Mouse (Mus musculus) activated CD4-positive, CD25-positive, alpha-beta regulatory T cell, adult 4 months (primary cell): ENCODE results near the gene Tbc1d10a. TPM values are rescaled to one million over a fixed set of nuclear protein-coding genes. Genes with fewer than 3 reads are reported as not detected.
"Not testable (repeated sequence)": the region's sequence is repeated elsewhere in the genome, so short reads cannot be mapped to it uniquely, and the experiment has no call there.

ENCODE experiments used
- ATAC-seq: one replicate; pipeline ENCODE4 v1.8.0; 2017
- polyA plus RNA-seq, 2 experiments: library from polyadenylated mRNA; unstranded; fragments of 100-300 nt; shearing (Covaris generic); gene quantifications; one replicate each; pipeline ENCODE4 v1.2.1; 2017

Tbc1d10a gene
- polyA plus RNA-seq, 2 experiments from 2014 or later = 23.8 to 25.6 TPM

DNA sequence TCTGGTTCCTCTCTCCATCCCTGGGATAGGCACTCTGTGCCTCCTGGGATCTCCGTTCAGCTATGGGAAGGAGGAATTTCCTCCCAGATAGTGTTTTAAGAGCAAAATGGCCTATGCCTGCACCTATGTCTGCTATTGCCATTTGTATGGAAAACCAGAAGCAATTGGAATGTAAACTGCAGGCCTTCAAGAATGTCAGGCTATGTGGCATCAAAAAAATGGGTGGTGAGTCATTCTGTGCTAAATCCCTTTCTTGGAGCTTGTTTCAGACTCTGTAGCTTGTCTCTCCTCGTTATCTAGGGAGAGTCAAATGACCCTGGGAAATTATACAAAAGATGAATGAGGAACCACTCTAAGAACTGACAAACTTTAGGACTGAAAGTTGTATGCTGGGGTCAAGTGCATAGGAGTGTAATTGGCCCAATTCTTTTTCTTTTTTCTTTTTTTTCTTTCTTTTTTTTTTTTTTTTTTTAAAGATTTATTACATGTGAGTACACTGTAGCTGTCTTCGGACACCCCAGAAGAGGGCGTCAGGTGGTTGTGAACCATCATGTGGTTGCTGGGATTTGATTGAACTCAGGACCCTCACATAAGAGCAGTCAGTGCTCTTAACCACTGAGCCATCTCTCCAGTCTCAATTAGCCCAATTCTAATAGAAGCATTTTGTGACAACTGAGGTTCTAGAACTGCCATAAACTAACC lies 2.2 kb upstream of the Tbc1d10a start:
- no peak for ATAC-seq

GRCm38 (mm10) chr11:4185480-4185879 lies 1.1 kb upstream of the Tbc1d10a start:
- ATAC-seq = not testable (repeated sequence)

DNA sequence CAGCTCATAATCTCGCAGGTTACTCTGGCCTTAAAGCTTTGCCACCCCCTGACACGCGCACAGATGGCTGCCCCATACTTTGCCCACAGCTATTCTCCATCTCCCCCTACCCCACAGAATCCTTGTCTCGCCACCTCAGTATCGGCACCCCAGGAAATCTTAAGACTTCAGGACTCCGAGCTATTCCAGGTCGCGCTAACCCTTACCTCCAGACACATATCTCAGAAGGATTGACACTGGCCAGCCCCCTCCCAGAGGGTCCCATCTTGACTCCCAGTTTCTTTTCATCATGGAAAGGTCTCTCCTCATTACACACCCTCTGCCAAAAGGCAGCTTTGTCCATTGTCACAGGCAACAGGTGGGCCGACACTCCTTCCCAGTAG lies 720 bp downstream of the Tbc1d10a start:
- ATAC-seq = no peak

DNA sequence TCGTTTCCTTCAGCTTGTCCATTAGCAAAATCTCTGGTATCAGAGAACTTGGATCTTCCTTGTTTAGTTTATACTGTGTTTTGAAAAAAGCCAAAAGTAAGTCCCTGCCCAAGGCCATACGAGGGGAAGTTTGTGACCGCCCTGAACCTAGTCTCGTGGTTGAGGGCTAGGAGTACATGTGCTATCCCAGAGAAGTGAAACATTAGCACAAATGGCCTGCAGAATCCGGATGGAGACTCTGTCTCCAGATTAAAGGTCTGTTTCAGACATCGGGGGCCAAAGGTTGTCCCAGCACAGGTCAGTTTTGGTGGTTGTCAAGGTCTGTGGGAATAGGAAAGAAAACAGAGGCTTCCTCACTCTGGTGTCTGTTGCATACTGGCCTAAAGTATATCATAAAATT lies 2.6 kb downstream of the Tbc1d10a start:
- ATAC-seq = no peak

- no peak for ATAC-seq
Measured at GRCm38 (mm10) chr11:4190677-4191076, 4.1 kb downstream of the Tbc1d10a start.

DNA sequence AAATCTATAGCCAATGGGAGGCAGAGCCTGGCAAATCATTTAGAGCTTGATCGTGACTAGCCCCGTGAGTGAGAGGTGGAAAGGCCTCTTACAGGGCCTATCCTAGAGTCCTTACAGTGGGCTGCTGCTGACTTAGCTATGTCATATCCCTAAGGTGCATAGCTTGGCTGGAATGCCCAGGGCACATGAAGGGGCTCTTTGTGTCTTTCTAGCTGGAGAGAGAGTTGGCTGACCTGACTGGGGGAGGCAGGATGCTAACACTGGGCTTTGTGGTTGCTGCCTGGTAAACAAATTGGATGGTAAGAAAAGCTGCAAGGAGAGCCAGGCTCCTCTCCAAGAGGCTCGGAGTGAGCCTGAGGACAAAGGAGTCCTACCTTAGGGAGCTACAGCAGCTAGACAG lies 6.2 kb downstream of the Tbc1d10a start:
- ATAC-seq = no peak

GRCm38 (mm10) chr11:4193420-4193819 lies 6.8 kb downstream of the Tbc1d10a start:
- ATAC-seq = no peak

DNA sequence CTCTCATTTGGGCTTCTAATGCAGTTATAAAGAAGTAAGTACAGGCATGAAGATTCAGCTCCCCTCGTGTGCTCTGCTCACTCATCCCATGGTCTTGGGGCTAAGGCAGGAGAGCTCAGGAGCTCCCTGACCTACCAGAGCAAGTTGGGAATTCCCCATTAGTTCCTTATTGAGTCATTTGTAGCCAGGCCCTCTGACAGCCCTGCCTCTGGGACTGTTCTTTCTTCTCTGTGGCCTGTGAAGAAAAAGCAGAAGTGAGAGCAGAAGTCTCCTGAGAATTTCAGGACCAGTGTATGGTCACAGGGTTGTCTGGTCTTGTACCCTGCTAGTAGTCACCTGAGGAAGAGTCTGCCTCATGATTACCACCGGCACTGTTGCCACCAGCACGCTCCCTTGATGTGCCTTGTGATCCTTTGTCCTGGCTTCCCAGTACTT lies 9.0 kb downstream of the Tbc1d10a start:
- ATAC-seq = peak; percentile 82

GRCm38 (mm10) chr11:4196636-4197035 lies 10.0 kb downstream of the Tbc1d10a start:
- no peak for ATAC-seq

DNA sequence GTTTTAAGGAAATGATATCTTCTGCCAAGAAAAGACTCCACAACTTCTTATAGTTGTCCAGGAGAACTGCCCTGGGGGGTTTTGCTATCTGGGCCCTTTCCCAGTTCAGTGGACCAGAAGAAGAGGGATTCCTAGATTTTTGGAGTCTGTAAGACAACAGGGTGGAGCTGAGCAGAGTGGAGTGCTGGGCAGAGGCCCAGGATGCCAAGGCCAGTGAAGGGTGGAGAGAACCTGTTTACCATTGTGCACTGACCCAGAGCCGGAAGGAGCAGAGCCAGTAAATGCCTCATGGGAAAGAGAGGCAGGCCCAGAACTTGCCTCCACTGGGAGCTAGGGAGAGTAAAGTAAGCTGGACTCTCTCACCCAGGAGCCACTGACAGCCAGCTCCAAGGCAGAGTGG lies 11.1 kb downstream of the Tbc1d10a start:
- no peak for ATAC-seq

DNA sequence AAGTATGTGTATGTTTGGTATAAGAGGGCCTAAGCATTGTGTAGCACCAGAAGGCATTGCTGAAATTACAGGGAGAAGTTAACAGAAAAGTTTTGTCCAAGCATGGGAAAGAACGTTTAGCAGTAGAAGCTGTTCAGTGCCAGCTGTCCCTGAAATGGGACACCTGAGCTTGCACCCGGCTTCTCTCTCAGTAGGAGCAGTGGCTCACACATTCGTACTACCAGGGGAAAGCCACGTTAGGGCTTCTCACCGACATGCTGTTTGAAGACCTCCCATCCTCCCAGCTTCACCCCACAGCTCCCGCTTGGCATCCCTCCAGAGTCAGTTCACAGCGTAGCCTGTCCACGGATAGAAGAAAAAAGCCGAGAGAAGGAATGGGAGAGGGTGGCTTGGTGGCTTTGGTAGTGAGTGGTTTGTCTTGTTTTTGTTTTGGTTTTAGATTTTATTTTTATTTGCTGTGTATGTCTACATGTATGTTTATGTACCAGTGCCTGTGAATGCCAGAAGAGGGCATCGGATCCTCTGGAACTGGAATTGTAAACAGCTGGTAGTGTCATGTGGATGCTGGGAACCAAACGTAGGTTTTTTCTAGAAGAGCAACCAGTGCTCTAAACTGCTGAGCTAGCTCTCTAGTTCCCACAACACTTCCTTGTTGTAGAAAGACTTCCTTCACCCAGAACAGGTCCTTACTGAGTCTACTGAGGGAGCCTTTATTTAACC lies 15.6 kb downstream of the Tbc1d10a start:
- ATAC-seq = no peak

DNA sequence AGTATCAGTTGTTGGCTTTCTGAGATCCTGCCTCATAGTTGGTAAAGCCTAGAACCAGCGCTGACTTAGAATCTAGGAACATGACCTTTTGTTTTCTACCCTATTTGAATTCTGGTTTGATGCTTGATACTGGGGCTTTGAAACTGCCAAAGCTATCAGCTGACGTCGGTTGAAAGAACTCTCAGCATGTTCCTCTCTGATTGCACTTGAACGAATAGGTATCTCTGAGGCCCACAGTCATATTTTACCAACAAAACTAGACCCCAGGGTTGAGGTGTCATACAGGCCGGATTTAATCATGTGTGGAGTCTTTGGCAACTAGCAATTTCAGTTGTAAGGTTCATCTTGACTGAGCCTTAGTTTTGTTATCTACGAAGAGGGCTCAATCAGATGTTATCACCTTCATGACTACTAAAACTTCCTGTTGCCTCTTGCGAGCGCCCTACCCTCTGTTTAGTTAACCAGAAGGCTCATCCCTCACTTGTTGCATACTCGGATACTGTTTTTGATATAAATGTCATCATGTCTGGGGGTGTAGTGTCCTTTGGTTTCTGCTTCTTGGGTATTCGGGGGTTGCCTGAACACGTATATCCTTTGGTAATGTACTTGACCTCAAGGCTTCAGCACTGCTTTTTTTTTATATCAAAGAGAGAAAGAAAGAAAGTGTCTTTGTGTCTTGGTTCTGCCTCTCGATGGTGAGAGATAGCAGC lies 16.6 kb downstream of the Tbc1d10a start:
- ATAC-seq = peak; percentile 60

- peak; percentile 47 for ATAC-seq
Measured at GRCm38 (mm10) chr11:4203705-4204074, 17.1 kb downstream of the Tbc1d10a start.

DNA sequence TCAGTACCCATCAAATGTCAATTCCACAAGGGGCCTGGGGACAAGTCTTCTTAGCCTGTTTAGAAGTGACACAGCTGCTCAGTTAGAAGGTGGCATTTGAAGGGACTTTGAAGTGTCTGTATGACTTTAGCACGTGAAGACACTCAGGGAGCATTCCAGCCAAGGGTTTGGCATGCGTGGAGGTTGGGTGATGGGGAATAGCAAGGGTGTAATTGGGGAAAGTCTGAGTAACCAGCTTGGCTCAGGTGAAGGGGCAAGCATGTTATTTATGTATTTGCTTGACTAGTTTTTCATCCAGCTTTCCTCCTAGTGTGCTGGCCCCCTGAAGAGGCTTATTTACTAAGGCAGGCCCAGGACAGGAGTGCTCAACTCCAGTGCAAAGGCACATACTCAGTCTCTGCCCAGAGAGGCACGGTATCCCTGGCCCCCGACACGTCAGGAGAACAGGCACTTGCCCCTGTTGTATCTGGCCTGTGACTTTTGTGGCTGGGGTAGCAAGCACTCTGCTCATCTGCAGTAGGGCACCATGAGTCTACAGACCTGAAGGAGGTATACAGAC lies 18.6 kb downstream of the Tbc1d10a start:
- ATAC-seq = no peak

DNA sequence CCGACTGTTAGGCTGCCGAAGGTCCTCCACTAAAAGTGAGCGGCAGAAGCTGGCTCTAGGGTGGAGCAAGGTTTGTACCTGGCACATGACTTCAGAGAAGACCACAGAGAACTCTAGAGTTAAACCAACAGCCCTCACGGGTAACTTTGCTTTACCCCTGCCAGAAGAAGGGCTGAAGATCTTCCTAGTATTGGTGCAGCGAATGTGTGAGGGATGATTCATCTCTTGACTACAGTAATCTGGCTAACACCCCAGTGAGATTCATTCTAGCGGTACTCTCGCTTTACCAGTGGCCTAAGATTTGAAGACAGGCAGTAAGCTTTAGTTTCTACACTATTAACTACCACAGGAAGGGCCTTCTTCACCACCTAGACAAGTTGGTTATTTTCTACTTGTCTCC lies 19.4 kb downstream of the Tbc1d10a start:
- peak; percentile 26 for ATAC-seq

DNA sequence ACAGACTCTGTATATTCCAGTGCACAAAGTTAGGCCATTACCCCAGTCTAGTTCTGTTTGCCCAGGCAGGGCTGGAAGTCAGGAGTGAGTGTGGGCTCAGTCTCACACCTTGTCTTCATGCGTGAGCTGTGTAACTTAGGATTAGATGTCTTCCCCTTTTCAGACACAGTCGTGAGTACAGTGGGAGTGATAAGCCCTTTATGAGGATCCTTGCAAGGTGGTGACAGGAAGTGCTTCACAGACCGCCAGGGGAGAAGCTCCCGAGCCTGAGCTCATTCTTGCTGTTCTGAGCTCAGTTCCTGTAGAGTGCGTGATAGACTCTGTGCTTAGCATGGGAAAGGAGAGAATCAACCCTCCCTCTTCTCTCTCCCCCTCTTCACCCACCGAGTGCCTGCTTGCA lies 20.0 kb downstream of the Tbc1d10a start:
- peak; percentile 60 for ATAC-seq

DNA sequence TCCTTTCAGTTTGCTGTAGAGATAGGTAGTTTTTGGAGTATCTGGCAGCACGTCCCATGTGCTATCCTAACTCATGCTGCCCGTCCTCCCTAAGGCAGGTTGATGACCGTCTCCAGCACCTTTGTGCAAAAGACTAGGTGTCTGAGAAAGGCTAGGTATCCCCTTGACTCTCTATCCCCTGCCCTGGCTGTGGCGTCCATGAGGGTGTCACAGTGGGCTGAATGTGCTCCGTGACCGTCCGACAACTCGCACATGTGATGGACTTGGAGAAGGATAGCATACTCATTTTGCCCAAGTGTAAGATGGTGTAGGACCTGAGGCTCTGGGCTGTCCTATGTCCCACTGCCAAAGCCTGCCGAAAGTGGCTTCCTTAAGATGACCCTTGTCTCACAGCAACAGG lies 21.1 kb downstream of the Tbc1d10a start:
- no peak for ATAC-seq

- no peak for ATAC-seq
Measured at GRCm38 (mm10) chr11:4209556-4209955, 23.0 kb downstream of the Tbc1d10a start.

DNA sequence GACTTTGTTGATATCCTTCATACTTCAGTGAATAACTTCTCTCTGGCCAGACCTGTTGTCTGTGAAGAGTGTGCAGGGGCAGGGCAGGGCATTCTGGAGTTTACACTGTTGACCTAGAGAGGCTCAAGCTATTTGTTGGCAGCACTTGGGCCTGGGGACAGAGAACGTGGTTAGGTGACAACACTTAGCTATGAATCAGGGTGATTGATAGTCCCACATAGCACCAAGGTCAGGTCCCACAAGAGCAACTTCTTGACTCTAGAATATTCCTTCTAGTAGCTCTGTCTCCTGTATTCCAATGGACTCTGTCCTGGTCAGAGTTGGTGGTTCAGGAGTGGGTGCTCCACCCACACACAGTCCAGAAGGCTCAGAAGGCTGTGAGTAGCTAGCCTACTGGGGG lies 24.2 kb downstream of the Tbc1d10a start:
- ATAC-seq = no peak

DNA sequence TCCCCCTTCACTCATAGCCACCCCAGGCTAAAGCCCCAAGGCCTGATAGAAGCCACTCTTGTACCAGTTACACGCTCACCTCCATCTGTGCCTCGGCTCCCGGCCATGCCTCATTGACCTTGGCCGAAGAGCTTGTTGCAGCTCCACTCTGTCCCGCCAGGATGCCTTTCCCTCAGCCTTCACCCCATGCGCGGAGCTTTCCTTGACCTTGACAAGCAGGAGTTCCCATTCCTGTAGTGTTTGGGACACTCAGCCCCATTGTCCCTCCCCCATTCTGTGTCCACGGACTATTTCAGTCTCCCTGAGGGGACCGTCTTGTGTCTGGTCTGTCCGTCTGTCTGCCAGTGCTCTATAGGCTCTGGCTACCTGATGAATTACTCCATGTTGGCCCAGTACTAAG lies 26.5 kb downstream of the Tbc1d10a start:
- ATAC-seq = no peak

- ATAC-seq = no peak
Measured at GRCm38 (mm10) chr11:4214572-4214971, 28.0 kb downstream of the Tbc1d10a start.

- ATAC-seq = no peak
Measured at GRCm38 (mm10) chr11:4215061-4215460, 28.5 kb downstream of the Tbc1d10a start.

DNA sequence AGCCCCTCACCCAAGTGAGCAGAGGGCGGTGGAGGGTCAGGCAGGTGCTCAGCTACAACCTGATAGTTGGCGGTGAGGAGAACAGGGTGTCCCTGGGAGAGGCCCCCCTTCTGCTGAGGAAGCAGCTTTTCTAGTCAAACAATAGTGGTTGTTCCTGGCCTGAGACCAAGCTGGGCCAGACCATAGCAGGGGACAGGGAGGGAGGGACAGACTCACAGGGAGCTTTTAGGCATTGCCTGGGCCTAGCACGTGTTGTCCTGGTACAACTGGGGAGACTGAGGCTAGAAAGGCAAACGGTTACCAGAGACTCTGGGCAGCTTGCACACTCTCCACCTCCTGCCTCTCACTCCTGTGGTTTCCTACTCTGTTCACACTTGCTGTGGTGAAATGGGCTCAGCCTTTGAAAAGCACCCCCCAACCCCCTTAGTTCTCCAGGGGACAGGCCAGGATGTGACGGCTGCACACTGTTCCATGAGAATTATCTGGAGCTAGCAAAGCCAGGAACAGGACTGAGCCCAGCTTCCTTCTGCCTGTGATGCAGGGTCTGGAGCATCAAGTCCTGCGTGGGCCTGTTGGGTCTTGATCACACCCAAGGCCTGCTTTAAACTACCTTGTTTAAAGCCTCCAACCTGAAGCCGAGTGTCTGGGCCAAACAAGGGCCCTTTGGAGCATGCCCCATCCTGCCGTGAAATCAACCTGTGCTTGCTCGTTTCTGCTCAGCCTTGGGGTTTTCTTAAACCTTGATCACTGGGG lies 29.8 kb downstream of the Tbc1d10a start:
- no peak for ATAC-seq
